Mouse (Mus musculus) erythroblast, embryonic 14.5 days (primary cell): ENCODE data around the gene Gm43720. TPM values are rescaled to one million over a fixed set of nuclear protein-coding genes. Genes with fewer than 3 reads are reported as not detected.

Source experiments
- H3K27me3 ChIP-seq: 2 replicates; pipeline ENCODE4 v1.6.1; 2012; ENCODE audit warnings: inconsistent platforms; ENCODE audit not compliant: control insufficient read depth
- H3K36me3 ChIP-seq: 2 replicates; pipeline ENCODE4 v1.6.1; 2012; ENCODE audit warnings: mild to moderate bottlenecking, inconsistent platforms; ENCODE audit not compliant: control insufficient read depth
- H3K4me1 ChIP-seq: 2 replicates; pipeline ENCODE4 v1.6.1; 2012; ENCODE audit warnings: inconsistent platforms; ENCODE audit not compliant: control insufficient read depth
- H3K4me3 ChIP-seq: replicated peaks from 2 replicates; pipeline ENCODE3; 2012; ENCODE audit warnings: moderate library complexity, mild to moderate bottlenecking, inconsistent platforms
- H3K9me3 ChIP-seq: 2 replicates; pipeline ENCODE4 v1.6.1; 2012; ENCODE audit warnings: low read length, inconsistent platforms, mixed read lengths; ENCODE audit not compliant: control insufficient read depth
- GATA1 ChIP-seq: IDR thresholded peaks from 2 replicates; pipeline ENCODE4 v1.6.1; 2012; ENCODE audit warnings: low read length, inconsistent platforms, mixed read lengths
- TAL1 ChIP-seq: IDR thresholded peaks from 3 replicates; pipeline ENCODE4 v1.6.1; 2012; ENCODE audit warnings: low read length, inconsistent platforms, mixed read lengths
- polyA plus RNA-seq: library from polyadenylated mRNA; stranded (reverse); fragments of >175 nt; gene quantifications from 2 replicates; pipeline ENCODE4 v1.2.3, GENCODE M21; 2012

Gm43720 gene
- polyA plus RNA-seq, 1 experiment: not detected

- peaks cover 7% of the 10 kb centered on the region for H3K9me3 ChIP-seq
- H3K4me1 ChIP-seq: peaks cover 24% of the 10 kb centered on the region
- H3K36me3 ChIP-seq: peaks cover 5% of the 10 kb centered on the region; the same call in 1 of the 2 replicates
- peak overlapping the region; percentile 62 for H3K4me3 ChIP-seq
- TF ChIP-seq GATA1 (no peak), TAL1 (no peak)
- peaks cover 22% of the 10 kb centered on the region for H3K27me3 ChIP-seq
Observed at GRCm38 (mm10) chr5:138280425-138280768, 639 bp upstream of the Gm43720 start.

DNA sequence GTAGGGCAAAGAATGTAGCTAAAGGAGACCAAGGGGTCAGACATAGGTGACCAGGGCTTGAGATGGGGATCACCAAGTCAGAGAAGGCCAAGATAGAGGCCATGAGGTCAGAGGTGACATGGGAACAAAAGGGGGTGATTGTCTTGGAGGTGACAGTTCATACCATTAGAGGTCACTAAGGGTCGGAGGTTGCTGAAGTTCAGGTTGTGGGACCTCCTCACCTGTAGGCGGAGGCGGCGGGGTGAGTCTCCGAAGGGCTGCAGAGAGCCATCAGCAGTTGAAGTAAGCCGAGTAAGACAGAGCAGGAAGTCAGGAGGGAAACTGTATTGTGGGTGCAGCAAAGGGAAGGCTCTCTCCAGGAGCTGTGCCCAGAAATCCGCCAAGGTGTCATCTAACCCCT, 1.8 kb downstream of the Gm43720 start:
- TF ChIP-seq GATA1: no peak
- TF ChIP-seq TAL1: no peak
- Histone ChIP-seq H3K4me3 (no peak overlapping the region), H3K4me1 (peaks cover 24% of the 10 kb centered on the region), H3K9me3 (peaks cover 7% of the 10 kb centered on the region), H3K36me3 (no peaks in the 10 kb centered on the region; the same call in 1 of the 2 replicates), H3K27me3 (peaks cover 38% of the 10 kb centered on the region)

- Histone ChIP-seq H3K4me1 (peaks cover 12% of the 10 kb centered on the region), H3K27me3 (peaks cover 64% of the 10 kb centered on the region), H3K9me3 (peaks cover 5% of the 10 kb centered on the region), H3K4me3 (no peak overlapping the region), H3K36me3 (no peaks in the 10 kb centered on the region)
- TF ChIP-seq GATA1: no peak
- TF ChIP-seq TAL1: no peak
Observed at GRCm38 (mm10) chr5:138275216-138276050, 4.3 kb downstream of the Gm43720 start.

DNA sequence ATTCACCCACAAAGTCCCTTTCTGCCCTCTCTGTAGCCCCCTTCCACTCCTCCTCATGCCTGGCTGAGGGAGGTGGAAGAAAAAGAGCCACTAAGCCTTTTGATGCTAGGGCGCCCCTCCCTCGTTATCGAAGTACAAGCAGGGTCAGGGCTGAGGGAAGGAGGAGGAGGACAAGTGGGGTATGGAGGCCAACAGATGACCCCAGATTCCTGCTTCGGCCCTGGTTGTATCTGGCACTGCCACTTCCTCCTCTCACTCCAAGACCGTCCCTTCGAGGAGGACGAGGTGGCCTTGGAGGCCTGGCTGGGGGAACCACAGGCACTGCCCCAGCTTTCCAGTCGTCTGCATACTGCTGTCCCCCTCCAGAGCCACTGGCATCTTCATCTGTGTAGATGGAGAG, 5.6 kb downstream of the Gm43720 start:
- Histone ChIP-seq H3K4me3 (no peak overlapping the region), H3K4me1 (no peaks in the 10 kb centered on the region; the same call in none of the 2 replicates), H3K27me3 (peaks cover 56% of the 10 kb centered on the region), H3K36me3 (no peaks in the 10 kb centered on the region), H3K9me3 (no peaks in the 10 kb centered on the region)
- TF ChIP-seq TAL1: no peak
- TF ChIP-seq GATA1: no peak

DNA sequence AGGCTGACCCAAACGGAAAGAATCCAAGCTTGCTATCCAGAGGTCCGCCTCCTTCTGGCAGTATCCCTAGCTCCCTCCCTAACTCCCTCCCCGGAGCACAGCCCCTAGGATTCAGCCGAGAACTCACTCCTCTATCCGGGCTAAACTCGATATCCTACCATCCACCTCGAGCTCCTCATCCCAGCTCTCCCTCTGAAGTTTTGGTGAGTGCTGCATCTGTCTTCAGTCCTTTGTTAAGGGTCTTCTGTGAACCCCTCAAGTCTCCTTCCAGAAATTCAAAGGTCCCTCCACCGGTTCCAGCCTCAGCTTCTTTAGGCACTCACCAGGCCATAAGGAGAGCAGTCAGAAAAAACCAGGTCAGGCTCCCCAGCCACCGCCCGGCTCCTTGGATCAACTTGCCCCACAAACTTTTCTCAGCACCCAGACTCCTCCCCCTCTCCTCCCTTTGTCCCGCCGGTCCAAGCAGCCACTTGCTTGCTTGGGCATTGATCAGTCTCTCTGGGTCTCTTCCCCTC, 7.3 kb downstream of the Gm43720 start, which contains the start of gene Gal3st4:
TSS of gene Gal3st4 (minus strand) at position 432 of the 515 bp plus-strand sequence.
- H3K9me3 ChIP-seq: no peaks in the 10 kb centered on the region
- no peak within 1 kb of the TSS for H3K4me3 ChIP-seq
- peaks cover 50% of the 10 kb centered on the region for H3K27me3 ChIP-seq
- no peaks in the 10 kb centered on the region; the same call in 1 of the 2 replicates for H3K4me1 ChIP-seq
- no peaks in the 10 kb centered on the region for H3K36me3 ChIP-seq
- TF ChIP-seq GATA1 (no peak), TAL1 (no peak)

- Histone ChIP-seq H3K4me1 (no peaks in the 10 kb centered on the region; the same call in 1 of the 2 replicates), H3K9me3 (no peaks in the 10 kb centered on the region), H3K36me3 (no peaks in the 10 kb centered on the region), H3K27me3 (peaks cover 50% of the 10 kb centered on the region), H3K4me3 (no peak overlapping the region)
- TF ChIP-seq TAL1 (no peak), GATA1 (no peak)
Observed at GRCm38 (mm10) chr5:138271232-138271631, 8.5 kb downstream of the Gm43720 start.

DNA sequence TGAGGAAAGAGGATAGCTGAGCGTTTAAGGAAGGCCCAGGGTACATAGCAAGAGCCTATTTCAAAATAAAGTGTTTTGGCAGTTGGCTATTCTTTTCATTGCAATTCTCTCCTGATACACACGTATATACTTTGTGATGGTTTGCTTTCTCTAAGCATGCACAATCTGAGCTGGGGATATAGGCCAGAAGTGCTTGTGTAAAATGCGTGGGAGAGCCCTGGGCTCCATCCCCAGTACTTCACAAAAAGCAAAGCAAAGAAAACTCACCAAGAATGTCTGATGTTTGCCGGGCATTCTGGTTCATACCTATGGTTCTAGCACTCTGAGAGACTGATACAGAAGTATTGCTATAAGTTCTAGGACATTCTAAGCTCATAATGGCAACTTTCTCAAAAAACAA, 10.8 kb downstream of the Gm43720 start:
- H3K4me3 ChIP-seq: no peak overlapping the region
- peaks cover 15% of the 10 kb centered on the region for H3K4me1 ChIP-seq
- TF ChIP-seq TAL1 (no peak), GATA1 (no peak)
- no peaks in the 10 kb centered on the region for H3K9me3 ChIP-seq
- H3K27me3 ChIP-seq: peaks cover 37% of the 10 kb centered on the region
- H3K36me3 ChIP-seq: peaks cover 4% of the 10 kb centered on the region

DNA sequence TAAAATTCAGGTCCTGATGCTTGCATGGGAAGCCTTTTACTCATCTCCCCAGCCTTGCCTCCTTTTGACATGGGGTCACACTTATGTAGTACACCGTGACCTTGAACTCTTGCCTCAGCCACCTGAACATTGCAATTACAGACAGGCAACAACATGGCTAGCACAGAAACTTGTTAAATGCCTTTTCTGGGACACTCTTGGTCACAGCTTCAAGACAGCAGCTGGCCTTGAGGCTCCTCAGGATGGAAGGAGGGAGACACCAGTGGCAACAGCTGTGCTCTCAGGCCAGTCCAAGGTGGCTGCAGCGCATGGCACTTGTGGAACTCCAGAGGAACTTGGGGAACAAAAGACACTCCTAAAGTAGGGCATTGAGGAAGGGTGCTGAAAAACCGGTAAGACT, 12.6 kb downstream of the Gm43720 start:
- Histone ChIP-seq H3K27me3 (peaks cover 19% of the 10 kb centered on the region), H3K4me3 (no peak overlapping the region), H3K4me1 (peaks cover 30% of the 10 kb centered on the region), H3K9me3 (no peaks in the 10 kb centered on the region), H3K36me3 (peaks cover 9% of the 10 kb centered on the region)
- no peak for TF ChIP-seq GATA1
- no peak for TF ChIP-seq TAL1

- TF ChIP-seq TAL1: no peak
- Histone ChIP-seq H3K4me3 (no peak overlapping the region), H3K9me3 (no peaks in the 10 kb centered on the region), H3K4me1 (peaks cover 44% of the 10 kb centered on the region), H3K27me3 (peaks cover 5% of the 10 kb centered on the region), H3K36me3 (peaks cover 23% of the 10 kb centered on the region)
Observed at GRCm38 (mm10) chr5:138265712-138266111, 14.0 kb downstream of the Gm43720 start.
